Mouse (Mus musculus) lung, postnatal 4 days (tissue): Measurements from ENCODE around the gene Grin2b.

Source experiments
- DNase-seq, 2 experiments: peaks; one replicate each; pipeline ENCODE4 v3.0.0; 2021

Gene Grin2b

GRCm38 (mm10) chr6:136173191-136173896, at the start of gene Grin2b:
Gene Grin2b (minus strand): TSS chr6:136173511.
- DNase-seq = peak; percentile 9 to 23

DNA sequence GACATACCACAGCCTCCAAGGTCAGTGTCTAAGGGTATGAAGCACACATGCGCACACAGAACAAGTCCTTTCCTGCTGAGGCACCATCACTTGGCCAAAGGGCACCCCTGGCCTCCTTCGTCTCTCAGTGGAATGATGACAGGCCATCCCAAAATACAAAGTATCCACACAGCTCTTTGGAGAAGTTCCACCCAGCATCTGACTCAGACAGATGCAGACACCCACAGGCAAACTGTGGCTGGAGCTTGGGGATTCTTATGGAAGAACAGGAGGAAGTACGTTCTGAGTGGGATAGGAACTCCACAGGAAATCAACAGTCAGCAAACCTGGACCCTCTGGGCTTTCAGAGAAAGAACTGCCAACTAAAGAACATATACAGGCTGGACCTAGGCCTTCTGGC, 48.6 kb upstream of the Grin2b start:
- no peak for DNase-seq

GRCm38 (mm10) chr6:136210442-136210841, 37.1 kb upstream of the Grin2b start:
- DNase-seq = no peak

GRCm38 (mm10) chr6:136199814-136200213, 26.5 kb upstream of the Grin2b start:
- no peak for DNase-seq

DNA sequence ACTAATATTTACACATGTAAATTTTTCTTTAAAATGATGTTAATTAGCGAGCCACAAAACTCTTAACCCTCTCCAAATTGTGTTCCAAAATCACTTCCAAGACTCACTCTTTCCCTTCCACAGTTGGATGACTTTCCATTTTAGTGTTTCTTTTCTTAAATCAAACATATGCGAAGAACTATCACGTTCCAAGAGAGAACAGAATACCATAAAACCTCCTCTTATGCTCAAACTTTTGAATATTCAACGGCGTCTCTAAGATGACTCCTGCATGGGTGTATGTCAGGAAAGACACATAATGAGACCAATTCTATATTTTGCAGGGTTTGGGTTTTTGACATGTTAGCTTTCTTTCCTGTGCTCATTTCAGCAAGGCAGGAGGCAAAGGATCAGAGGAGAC, 21.3 kb upstream of the Grin2b start:
- no peak for DNase-seq

DNA sequence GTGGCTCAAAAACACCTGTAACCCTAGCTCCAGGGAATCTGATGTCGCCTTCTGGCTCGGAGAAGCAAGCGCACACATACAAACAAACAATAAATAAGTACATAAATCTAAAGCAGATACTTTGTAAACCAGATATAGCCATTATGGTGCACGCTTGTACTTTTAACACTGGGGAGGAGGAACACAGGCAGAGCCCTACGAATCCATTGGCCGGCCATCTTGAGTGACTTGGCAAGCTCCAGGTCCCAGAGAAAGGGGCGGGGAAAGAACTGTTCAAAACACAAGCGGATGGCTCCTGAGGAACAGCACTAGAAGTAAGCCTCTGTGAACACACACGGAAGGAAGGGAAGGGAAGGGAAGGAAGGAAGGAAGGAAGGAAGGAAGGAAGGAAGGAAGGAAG, 4.8 kb upstream of the Grin2b start:
- no peak for DNase-seq

DNA sequence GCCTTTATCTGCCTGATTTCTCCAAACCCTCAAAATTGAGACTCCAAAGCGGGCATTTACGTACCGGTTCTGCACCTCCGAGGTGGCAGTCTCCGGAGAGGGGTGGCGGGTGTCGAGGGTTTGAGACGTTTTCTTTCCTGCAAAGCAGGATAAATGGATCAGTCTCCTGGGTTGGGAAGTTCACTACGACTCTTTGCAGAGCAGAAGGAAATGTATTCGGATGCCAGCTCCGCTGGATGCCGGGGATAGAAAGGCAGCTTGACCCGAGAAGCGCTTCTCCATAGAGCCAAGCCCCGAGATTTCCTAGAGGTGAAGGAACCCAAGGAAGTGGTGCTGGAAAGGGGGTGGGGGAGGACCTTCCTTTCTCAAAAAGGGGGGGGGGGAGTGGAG, 515 bp downstream of the Grin2b start:
- no peak for DNase-seq

GRCm38 (mm10) chr6:136172172-136172651, 1.1 kb downstream of the Grin2b start:
- peak in 1 of 2 experiments; percentile 5 for DNase-seq

DNA sequence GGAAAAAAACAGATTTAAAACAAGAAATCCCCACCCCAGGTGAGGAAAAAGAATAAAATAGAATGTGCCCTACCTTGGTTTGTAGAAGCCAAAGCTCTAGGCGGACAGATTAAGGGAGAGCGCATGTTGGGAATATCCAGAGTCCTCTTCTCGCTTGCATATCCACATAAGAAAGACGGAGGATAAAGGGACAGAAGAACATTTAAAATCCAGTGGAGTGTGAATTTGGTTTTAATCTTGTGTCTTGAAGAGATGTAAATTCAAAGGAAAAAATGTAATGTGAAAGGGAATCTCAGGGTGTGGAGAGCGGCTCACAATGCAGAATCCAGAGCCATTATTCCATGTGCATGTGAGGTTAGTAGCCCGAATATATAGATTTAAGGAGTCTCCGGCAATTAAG, 2.0 kb downstream of the Grin2b start:
- no peak for DNase-seq

GRCm38 (mm10) chr6:136170381-136170780, 2.9 kb downstream of the Grin2b start:
- no peak for DNase-seq

DNA sequence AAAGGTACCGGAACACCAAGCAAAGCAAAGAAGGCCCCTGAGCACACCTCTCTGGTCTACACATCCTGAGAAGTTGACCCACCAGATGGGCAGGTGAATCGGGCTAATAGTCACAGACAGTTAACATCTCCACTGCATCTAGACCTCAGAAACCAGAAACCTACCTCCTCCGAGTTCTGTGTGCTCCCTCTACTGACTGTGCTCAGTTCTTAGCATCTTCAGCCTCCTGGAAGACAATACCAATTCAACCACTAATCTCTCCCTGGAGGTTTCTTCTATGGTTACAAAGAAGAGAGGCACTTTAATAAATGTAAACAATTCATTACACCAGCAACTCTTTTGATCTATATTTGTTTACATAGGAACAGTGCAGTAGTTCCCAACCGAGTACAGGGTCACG, 6.0 kb downstream of the Grin2b start:
- DNase-seq = no peak

- DNase-seq = peak; percentile 46 to 73
Observed at GRCm38 (mm10) chr6:136165443-136166077, 7.8 kb downstream of the Grin2b start.

- DNase-seq = no peak
Observed at GRCm38 (mm10) chr6:136162090-136162489, 11.2 kb downstream of the Grin2b start.

GRCm38 (mm10) chr6:136153444-136153843, 19.9 kb downstream of the Grin2b start:
- peak in 1 of 2 experiments; percentile 36 for DNase-seq

GRCm38 (mm10) chr6:136150064-136150463, 23.2 kb downstream of the Grin2b start:
- DNase-seq = no peak

DNA sequence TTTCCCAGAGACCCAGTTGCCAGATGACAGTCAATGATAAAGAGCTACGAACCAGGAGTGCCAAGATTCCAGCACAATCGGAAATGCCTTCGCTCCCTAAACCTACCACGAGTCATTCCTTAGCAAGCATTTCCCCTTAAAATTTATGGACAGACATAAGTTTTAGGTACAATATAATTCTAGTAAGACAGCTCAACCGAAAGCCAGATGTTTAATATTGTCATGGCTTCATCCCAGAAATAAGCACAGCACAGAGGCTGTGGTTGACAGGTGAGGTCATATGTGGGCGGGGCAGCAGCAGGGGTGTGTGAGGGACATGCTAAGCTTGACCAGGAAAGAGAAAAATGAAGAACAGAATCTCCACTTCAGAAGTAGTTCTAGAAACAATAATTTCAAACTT, 33.3 kb downstream of the Grin2b start:
- DNase-seq = no peak

DNA sequence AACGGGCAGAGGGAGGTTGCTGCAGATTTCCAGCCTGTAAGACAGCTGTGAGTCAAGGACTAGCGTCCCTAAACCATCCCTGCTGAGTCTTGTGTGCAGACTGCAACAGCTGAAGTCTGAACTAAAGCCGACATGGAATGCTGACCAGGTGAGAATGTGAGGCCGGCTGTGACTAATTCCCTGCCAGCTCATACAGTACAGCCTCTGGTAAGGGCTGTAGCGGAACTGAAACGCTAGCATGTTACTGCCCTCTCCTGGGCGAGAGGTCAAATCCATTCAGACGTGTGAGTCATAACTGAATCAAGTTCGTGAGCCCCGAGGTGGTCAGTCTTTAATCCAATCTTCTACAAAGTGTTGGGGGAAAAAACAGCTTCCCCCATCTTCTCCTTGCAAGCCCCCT, 42.9 kb downstream of the Grin2b start:
- DNase-seq = peak; percentile 18 to 31

- DNase-seq = no peak
Observed at GRCm38 (mm10) chr6:136122593-136122992, 50.7 kb downstream of the Grin2b start.

DNA sequence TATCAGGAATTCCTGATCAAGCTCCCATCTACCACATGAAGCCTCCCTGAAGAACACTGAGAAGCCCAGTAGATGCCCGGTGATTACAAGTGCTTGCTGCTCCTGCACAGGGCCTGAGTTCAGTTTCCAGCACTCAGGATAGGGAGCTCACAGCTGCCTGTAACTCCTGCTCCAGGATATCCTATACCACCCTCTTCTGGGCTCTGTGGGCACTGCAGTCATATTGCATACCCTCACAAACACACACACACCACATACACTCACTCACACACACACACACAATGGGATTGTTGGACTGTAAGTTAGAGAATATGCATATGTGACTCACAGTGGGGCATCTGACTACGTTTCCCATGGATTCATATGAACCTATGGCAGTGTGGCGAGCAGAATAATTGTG, 55.9 kb downstream of the Grin2b start:
- no peak for DNase-seq

GRCm38 (mm10) chr6:136113639-136114410, 59.5 kb downstream of the Grin2b start:
- DNase-seq = no peak

DNA sequence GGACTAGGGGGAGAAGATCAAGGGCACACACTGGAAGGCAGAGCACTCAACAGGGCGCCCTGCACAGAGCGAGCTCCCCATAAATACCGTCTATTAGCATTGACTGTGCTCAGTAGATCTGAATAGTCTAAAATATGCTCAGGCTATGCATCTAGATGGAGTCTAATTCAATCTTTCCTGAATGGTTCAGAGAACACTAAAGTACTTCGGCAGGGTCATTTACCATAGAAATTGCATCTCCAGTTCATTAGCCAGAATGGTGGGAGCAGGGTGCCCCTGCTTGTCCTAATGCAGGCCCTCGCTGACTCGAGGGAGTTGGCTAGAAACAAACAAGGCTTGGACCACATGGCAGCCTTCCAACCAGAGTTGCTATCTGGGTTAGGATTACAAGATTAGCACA, 64.1 kb downstream of the Grin2b start:
- no peak for DNase-seq

GRCm38 (mm10) chr6:136108466-136108865, 64.8 kb downstream of the Grin2b start:
- DNase-seq = no peak

DNA sequence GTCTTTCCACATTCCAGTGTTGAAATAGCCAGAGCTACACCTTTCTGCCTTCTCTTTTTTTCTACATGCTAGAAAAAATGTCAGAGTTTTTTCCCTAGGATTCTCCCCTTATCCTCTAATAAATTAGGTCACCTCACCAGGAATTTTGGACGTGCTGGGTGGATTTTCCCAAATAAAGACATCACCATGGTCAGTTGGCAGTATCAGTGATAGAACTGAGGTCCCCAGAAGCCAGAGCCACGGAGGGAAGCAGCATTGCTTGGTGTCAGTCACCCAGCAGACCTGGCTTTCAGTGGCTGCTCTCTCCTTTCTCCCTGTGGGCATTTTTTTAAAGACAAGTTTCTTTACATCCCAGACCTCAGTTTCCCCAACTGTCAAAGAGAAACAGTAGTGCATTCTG, 68.1 kb downstream of the Grin2b start:
- DNase-seq = no peak

DNA sequence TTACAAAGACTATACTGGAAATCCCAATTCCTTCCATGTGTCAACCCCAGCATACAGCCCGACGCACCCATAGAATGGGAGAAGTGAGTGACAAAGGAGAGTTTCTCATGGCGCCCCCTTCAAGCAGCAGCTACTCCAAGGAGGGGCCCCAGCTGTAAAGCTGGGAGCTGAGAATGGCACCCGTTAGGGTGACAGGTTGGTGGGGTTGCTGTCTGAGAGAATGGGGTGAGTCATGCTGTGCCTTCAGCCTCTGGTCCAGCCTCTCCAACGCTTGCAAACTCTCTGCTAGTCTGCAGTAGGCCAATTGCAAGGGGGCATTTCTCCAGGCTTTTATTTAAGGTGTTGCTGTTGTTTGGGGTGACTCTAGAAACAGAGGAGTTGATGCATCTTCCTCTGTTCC, 73.1 kb downstream of the Grin2b start:
- no peak for DNase-seq
